Mouse (Mus musculus) heart, embryonic 13.5 days (tissue): ENCODE data around the gene Fhit. TPM values are rescaled to one million over a fixed set of nuclear protein-coding genes. Genes with fewer than 3 reads are reported as not detected.

Experiments
- ATAC-seq: fragments of 200-750 bp; cut with Nextera tagmentation; 2 replicates; pipeline ENCODE4 v1.8.0; 2017; ENCODE audit warnings: moderate TSS enrichment; ENCODE audit not compliant: insufficient number of reproducible peaks, low FRiP score, low TSS enrichment; ENCODE audit errors: extremely low read depth
- H3K27ac ChIP-seq: fragments of 300-500 bp; sonication (generic); replicated peaks from 2 replicates; pipeline ENCODE4 v1.5.1; 2015; ENCODE audit warnings: moderate library complexity, mild to moderate bottlenecking, inconsistent platforms
- H3K27me3 ChIP-seq: fragments of 300-500 bp; sonication (generic); replicated peaks from 2 replicates; pipeline ENCODE4 v1.6.1; 2015; ENCODE audit warnings: mild to moderate bottlenecking, inconsistent platforms
- H3K36me3 ChIP-seq: fragments of 300-500 bp; sonication (generic); 2 replicates; pipeline ENCODE4 v1.6.1; 2015; ENCODE audit warnings: mild to moderate bottlenecking, inconsistent platforms
- H3K4me1 ChIP-seq: fragments of 300-500 bp; sonication (generic); 2 replicates; pipeline ENCODE4 v1.6.1; 2015; ENCODE audit warnings: inconsistent platforms
- H3K4me2 ChIP-seq: fragments of 300-500 bp; sonication (generic); 2 replicates; pipeline ENCODE4 v1.6.1; 2015; ENCODE audit warnings: inconsistent platforms, mild to moderate bottlenecking, moderate library complexity
- H3K4me3 ChIP-seq: fragments of 300-500 bp; sonication (generic); 2 replicates; pipeline ENCODE4 v1.5.1; 2015; ENCODE audit warnings: moderate library complexity, mild to moderate bottlenecking, inconsistent platforms
- H3K9ac ChIP-seq: fragments of 300-500 bp; sonication (generic); 2 replicates; pipeline ENCODE4 v1.6.1; 2015; ENCODE audit warnings: inconsistent platforms, mild to moderate bottlenecking, moderate library complexity
- H3K9me3 ChIP-seq: fragments of 300-500 bp; sonication (generic); 2 replicates; pipeline ENCODE4 v1.6.1; 2016; ENCODE audit warnings: inconsistent platforms
- WGBS: fragments of 180-500 bp; shearing (Covaris S2); methylation state at CpG from one replicate; pipeline ENCODE4 v1.1.7; 2015; ENCODE audit warnings: mixed read lengths; 5-methylcytosine and 5-hydroxymethylcytosine counted together
- polyA plus RNA-seq: library from polyadenylated mRNA; unstranded; fragments of >200 nt; fragmentation: Nextera tagmentation; extraction: Ambion mirVana; gene quantifications from 2 replicates; pipeline ENCODE4 v1.2.1, GENCODE M21; 2015

The Fhit gene
- polyA plus RNA-seq, 1 experiment from 2014 or later: 4.4 TPM

DNA sequence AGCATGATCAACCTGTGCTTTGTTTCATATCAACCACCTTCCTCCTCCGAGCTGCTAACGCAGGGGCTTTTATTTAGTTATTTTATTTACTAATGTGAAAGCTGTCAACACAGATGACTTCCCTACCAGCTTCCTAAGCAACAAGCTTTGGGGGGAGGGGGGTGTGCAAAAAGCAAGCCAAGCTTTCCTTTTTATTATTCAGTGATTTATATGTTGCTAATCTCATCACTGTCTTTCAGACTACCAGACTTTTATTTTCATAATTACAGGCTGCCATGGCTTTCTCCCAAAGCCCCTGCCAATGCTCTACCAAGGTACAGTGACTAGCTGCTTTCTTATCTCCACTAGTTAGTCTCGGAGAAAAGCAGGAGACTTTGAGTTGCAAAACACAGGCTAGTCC, 1082.8 kb downstream of the Fhit start:
- ATAC-seq: no peak
- Histone ChIP-seq H3K4me3 (no peak overlapping the region), H3K36me3 (no peaks in the 10 kb centered on the region), H3K9ac (no peak overlapping the region), H3K4me2 (no peak overlapping the region), H3K27ac (no peak overlapping the region), H3K9me3 (no peaks in the 10 kb centered on the region), H3K27me3 (no peaks in the 10 kb centered on the region), H3K4me1 (no peaks in the 10 kb centered on the region)
- 59% methylated on average over 3 of the region's 3 CpGs for WGBS

DNA sequence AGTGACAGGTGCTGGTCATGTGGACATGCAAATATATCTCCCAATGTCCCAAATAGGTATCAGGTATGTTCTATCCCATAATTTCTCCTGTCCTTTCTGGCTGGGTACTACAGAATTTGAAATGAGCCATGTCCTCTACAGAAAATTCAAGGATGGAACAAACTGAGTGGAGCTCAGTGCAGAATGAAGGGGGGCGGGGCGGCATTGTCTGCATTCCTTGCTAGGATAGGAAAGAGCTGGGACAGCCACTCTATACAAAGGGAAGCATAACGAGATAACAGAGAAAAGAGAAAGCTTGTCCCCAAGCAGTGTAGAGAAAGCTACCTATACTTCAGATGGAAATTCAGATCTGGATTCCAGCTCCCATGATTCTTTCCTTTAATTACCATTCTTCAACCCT, 1111.9 kb downstream of the Fhit start:
- no peak for ATAC-seq
- WGBS: 53% methylated on average over 3 of the region's 3 CpGs
- peaks cover 30% of the 10 kb centered on the region for H3K4me1 ChIP-seq

DNA sequence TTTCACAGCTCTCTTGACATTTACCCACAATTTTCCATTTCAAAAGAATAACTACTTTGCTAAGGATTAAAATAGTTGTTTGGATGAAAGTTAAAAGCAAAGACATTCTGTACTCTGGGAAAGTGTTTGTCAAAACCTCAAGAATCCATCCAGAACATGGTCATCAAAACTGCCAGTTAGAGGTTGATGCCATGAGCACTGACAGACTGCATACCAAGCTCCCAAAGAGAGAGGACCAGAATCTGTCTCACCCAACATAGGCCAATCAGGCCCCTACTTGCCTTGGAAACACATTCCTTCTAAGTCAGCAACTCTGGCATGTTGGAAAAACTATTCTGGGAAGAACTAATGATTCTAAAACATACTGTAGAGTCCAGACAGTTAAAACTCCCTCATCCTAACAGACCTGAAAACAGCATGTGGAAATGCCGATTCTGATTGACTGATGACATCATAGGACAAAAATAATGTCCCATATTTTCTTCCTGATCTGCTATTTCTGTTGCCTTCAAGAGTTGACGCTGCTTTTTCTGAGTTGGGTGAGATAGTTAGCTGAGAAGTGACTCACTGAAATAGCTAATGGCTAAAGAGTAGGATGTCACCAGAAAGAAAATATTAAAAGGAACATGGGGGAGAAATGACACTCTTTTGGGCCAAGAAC, 1114.6 kb downstream of the Fhit start:
- no peak for ATAC-seq
- H3K36me3 ChIP-seq: no peaks in the 10 kb centered on the region
- no peak overlapping the region for H3K9ac ChIP-seq
- H3K4me1 ChIP-seq: peaks cover 30% of the 10 kb centered on the region
- no peaks in the 10 kb centered on the region for H3K27me3 ChIP-seq
- H3K4me3 ChIP-seq: no peak overlapping the region
- 0 out of 2 replicates have a peak, but pooled peaks cover 4% of the 10 kb centered on the region for H3K9me3 ChIP-seq
- peak overlapping the region; percentile 6; the same call in 1 of the 2 replicates for H3K27ac ChIP-seq
- WGBS: 31% methylated on average over 2 of the region's 2 CpGs
- H3K4me2 ChIP-seq: no peak overlapping the region

More for the DNA sequence above, 1111.9 kb downstream of the Fhit start:
- Histone ChIP-seq H3K9ac (no peak overlapping the region), H3K4me2 (no peak overlapping the region), H3K9me3 (0 out of 2 replicates have a peak, but pooled peaks cover 4% of the 10 kb centered on the region), H3K36me3 (no peaks in the 10 kb centered on the region), H3K27ac (no peak overlapping the region), H3K4me3 (no peak overlapping the region), H3K27me3 (no peaks in the 10 kb centered on the region)

DNA sequence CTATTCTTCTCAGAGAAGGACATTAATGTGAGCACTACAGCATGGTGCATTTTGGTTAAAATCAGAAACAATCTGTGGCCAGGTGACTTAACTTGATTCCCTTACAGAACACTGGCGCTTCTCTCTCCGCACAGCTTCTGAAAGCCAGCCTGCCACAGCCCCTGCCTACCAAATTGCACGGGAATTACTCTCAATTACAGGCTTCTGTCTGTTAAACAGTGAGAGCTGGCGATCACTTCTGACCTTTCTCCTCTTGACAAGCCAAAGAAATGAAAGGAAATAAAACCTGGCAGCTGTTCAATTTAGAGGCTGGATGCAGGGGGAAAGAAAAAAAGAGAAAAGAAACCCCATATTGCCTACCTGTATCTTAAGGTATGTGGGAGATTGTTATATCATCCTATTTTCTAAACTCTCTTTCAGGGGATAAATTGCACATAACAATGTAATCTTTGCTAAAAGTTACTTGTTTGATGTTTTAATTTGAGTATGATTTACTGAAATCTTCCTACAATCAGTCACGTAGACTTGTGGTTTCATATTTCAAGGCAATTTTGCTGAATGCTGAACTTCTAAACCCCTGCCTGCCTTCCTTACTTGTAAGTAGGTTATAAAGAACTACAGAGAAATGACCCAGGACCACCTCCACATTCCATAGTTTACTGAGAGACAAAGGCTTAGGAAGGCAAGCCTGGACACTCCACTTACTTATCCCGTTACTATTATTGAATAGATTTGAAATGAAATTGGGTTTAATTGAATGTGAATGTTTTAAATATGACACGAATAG, 1115.3 kb downstream of the Fhit start:
- Histone ChIP-seq H3K9ac (no peak overlapping the region), H3K9me3 (0 out of 2 replicates have a peak, but pooled peaks cover 2% of the 10 kb centered on the region), H3K27me3 (no peaks in the 10 kb centered on the region), H3K36me3 (no peaks in the 10 kb centered on the region), H3K4me1 (peaks cover 30% of the 10 kb centered on the region), H3K4me2 (no peak overlapping the region), H3K27ac (0 out of 2 replicates have a peak overlapping the region, but pooled peaks have one; percentile 1), H3K4me3 (no peak overlapping the region)
- no peak for ATAC-seq
- WGBS: 55% methylated on average over 7 of the region's 7 CpGs

DNA sequence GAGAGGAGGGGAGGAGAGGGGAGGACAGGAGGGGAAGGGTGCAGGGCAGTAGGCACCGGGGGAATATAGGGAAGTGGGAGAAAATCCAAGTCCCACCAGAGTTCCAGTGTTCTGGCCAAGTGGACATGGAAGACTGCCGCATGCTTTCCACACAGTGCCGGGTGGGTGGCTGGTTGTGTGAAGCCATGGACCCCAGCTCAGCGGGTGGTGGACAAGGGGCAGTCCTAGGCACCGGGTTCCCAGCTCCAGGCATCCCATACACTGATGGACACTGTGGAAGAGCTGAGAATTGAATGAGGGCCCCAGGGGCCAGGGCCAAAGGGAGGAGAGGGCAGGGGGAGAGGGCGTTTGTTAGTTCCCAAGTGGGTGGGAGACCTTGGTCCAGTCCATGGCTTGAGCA, 1123.8 kb downstream of the Fhit start:
- Histone ChIP-seq H3K4me3 (no peak overlapping the region), H3K27me3 (no peaks in the 10 kb centered on the region)
- 83% methylated on average over 6 of the region's 6 CpGs for WGBS

DNA sequence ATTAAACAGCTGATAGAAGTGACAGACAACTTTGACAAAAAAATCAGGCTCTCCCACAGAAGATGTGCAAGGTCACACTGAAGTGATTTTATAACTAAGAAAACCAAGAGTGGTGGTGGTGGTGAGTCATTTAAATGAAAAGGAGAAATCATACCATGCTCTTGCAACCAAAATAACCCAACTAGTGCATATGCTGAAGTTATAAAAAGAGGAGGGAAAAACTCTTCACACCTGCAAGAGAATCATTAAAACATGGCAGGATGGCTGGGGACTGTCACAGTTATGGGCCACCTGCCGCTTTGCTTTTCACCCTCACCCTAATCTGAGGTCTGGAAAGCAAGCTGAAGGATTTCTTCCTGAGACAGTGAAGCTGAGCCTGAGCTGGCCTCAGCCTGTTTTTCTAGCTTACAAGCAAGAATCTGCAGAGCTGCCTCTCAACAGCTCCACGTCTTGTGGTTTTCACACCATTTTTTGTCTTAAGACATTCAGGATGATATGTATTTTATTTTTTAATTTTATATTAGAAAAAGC, 1125.1 kb downstream of the Fhit start:
- no peaks in the 10 kb centered on the region for H3K4me1 ChIP-seq
- H3K36me3 ChIP-seq: no peaks in the 10 kb centered on the region
- WGBS: 59% methylated on average over 2 of the region's 2 CpGs
- no peaks in the 10 kb centered on the region for H3K9me3 ChIP-seq
- H3K9ac ChIP-seq: no peak overlapping the region
- no peaks in the 10 kb centered on the region for H3K27me3 ChIP-seq
- no peak overlapping the region for H3K4me2 ChIP-seq
- H3K4me3 ChIP-seq: no peak overlapping the region
- ATAC-seq: no peak
- H3K27ac ChIP-seq: no peak overlapping the region

More for the DNA sequence above, 1123.8 kb downstream of the Fhit start:
- H3K9me3 ChIP-seq: no peaks in the 10 kb centered on the region
- H3K4me2 ChIP-seq: no peak overlapping the region
- H3K36me3 ChIP-seq: no peaks in the 10 kb centered on the region
- H3K9ac ChIP-seq: no peak overlapping the region
- no peaks in the 10 kb centered on the region for H3K4me1 ChIP-seq
- no peak for ATAC-seq
- H3K27ac ChIP-seq: no peak overlapping the region

DNA sequence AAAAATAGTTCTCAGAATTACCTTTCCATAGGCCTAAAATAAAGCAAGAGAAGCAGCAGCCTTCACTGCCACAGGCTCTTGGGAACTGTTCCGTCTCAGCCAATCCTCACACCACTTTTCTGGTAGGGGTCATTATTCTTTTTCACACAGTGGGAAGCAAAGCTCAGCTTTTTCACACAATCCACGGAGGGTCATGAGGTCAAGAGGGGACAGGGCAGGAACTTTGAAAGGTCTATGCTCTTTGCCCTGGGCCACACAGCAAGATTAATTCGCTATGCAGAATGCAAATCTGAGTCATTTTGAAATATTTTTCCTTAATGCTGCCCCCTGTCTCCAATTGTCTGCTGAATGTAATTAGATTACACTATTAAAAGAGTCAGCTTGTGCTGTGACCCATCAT, 1126.2 kb downstream of the Fhit start:
- no peaks in the 10 kb centered on the region for H3K9me3 ChIP-seq
- no peaks in the 10 kb centered on the region for H3K27me3 ChIP-seq
- no peaks in the 10 kb centered on the region for H3K4me1 ChIP-seq
- 49% methylated on average over 3 of the region's 3 CpGs for WGBS
- no peak overlapping the region for H3K9ac ChIP-seq
- no peak for ATAC-seq
- H3K27ac ChIP-seq: no peak overlapping the region
- no peak overlapping the region for H3K4me2 ChIP-seq
- H3K36me3 ChIP-seq: no peaks in the 10 kb centered on the region
- H3K4me3 ChIP-seq: no peak overlapping the region

DNA sequence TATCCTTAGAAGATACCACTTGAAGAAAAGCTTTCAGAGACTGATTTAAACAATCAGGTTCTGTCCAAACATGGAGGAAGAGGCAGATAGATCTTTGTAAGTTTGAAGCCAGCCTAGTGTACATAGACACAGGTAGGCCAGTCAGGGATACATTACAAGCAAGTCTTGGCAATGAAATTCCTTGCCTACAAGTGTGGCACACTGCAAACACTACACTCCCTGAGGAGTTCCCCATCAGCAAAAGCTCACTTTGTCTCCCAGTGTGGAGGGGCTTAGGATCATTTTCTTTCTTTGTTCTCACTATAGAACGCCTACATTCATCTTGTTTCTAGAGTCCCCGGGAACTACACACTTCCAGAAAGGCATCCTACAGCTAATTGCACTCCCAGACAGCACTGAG, 1126.6 kb downstream of the Fhit start:
- 56% methylated on average over 2 of the region's 2 CpGs for WGBS
- Histone ChIP-seq H3K27me3 (no peaks in the 10 kb centered on the region), H3K9ac (no peak overlapping the region), H3K27ac (no peak overlapping the region), H3K4me3 (no peak overlapping the region), H3K9me3 (no peaks in the 10 kb centered on the region), H3K4me2 (no peak overlapping the region), H3K4me1 (no peaks in the 10 kb centered on the region), H3K36me3 (no peaks in the 10 kb centered on the region)
- ATAC-seq: no peak

DNA sequence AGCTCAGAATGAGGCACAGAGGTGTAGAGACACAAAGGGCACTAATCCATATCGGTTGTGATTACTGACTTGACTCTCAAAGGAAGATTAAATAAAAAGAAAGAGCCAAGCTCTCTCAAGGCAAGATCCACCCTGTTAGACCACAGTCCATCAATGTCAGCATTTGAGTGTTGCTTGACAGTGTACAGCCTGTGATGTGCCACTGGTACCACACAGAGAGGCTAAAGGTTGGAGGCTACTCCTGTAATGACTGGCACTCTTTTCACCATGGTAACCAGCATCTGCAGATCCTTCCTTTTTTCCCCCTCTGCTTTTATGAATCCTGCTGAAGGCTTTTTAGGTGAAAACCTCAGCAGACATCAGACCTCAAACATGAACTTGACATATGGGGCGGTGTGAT, 1138.5 kb downstream of the Fhit start:
- no peak overlapping the region for H3K4me2 ChIP-seq
- H3K9ac ChIP-seq: no peak overlapping the region
- H3K27ac ChIP-seq: no peak overlapping the region
- no peak overlapping the region for H3K4me3 ChIP-seq
- ATAC-seq: no peak
- H3K27me3 ChIP-seq: no peaks in the 10 kb centered on the region
- peaks cover 16% of the 10 kb centered on the region; the same call in 1 of the 2 replicates for H3K4me1 ChIP-seq
- 83% methylated on average over 2 of the region's 2 CpGs for WGBS
- H3K9me3 ChIP-seq: no peaks in the 10 kb centered on the region
- H3K36me3 ChIP-seq: no peaks in the 10 kb centered on the region

DNA sequence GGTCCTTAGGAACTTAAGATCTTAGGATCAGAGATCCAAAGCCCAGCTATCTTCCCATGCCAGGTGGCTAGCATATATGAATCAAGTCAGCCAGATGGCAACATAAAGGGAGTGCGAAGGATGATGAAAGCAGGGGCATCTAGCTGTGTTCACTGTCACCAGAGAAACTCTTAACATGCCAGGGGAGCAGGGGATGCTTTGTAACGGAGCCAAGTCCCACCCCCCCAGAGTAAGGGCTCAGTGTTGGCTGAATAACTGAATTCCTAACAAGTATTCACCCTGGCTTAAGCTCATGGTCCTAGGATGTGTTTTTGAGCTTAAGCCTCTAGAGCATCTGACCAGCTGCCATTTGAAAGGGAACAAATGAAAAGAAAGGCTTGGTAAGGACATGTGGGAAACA, 1139.5 kb downstream of the Fhit start:
- peaks cover 16% of the 10 kb centered on the region; the same call in 1 of the 2 replicates for H3K4me1 ChIP-seq
- no peak overlapping the region for H3K4me3 ChIP-seq
- H3K9me3 ChIP-seq: no peaks in the 10 kb centered on the region
- no peak overlapping the region for H3K9ac ChIP-seq
- ATAC-seq: no peak
- H3K36me3 ChIP-seq: no peaks in the 10 kb centered on the region
- 60% methylated on average over 2 of the region's 2 CpGs for WGBS
- H3K4me2 ChIP-seq: no peak overlapping the region
- H3K27ac ChIP-seq: no peak overlapping the region
- no peaks in the 10 kb centered on the region for H3K27me3 ChIP-seq

DNA sequence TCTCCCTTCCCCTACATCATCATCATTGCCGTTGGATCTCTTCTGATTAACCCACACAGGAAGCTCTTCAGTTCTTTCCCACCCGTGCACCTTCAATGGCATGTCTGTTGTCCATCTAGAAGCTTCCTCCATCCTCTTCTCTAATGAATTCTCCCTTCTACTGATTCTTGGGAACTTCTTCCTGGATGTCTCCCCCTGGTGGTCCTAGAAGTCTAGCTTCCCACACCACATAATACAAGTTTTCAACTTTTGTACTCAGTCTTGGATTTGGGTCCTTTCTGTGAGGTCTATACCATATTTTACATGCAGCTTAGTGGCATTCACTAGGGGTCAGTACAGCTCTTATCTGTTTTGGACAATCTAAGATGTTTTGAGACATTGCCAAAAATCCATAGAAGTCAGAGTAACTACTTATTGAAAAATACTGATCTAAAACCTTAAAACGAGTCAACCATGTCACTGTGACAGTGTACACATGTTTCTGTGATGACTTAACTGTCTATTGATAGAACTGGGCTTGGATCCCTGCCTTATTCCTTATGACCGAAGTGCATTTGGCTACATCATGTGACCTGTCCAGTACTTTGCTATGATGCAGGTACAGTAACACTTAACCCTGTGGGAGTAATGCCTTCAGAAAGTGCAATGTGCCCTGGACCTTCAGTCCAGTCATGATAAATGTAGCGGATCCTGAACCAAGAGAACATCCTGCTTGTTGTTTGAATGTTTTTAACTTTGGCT, 1141.3 kb downstream of the Fhit start:
- Histone ChIP-seq H3K4me1 (peaks cover 16% of the 10 kb centered on the region; the same call in 1 of the 2 replicates), H3K9ac (no peak overlapping the region), H3K4me3 (no peak overlapping the region), H3K36me3 (no peaks in the 10 kb centered on the region), H3K4me2 (no peak overlapping the region), H3K9me3 (no peaks in the 10 kb centered on the region), H3K27ac (no peak overlapping the region), H3K27me3 (no peaks in the 10 kb centered on the region)
- ATAC-seq: no peak
- WGBS: 56% methylated on average over 5 of the region's 5 CpGs
